Mouse (Mus musculus): ENCODE measurements around the gene Fam104a.

The Fam104a gene

GRCm38 (mm10) chr11:113699643-113700042, 15.7 kb upstream of the Fam104a start:
- DNase-seq: no peak

GRCm38 (mm10) chr11:113698013-113698545, 14.1 kb upstream of the Fam104a start:
- peak; percentile 60 to 71 for DNase-seq

GRCm38 (mm10) chr11:113697571-113697970, 13.6 kb upstream of the Fam104a start:
- no peak for DNase-seq

- DNase-seq: no peak
Measured at GRCm38 (mm10) chr11:113691851-113692250, 7.9 kb upstream of the Fam104a start.

GRCm38 (mm10) chr11:113691318-113691717, 7.4 kb upstream of the Fam104a start:
- DNase-seq: no peak

- no peak for DNase-seq
Measured at GRCm38 (mm10) chr11:113690506-113690905, 6.6 kb upstream of the Fam104a start.

GRCm38 (mm10) chr11:113687031-113687430, 3.1 kb upstream of the Fam104a start:
- no peak for DNase-seq

- DNase-seq: no peak
Measured at GRCm38 (mm10) chr11:113684707-113685426, 912 bp upstream of the Fam104a start.

GRCm38 (mm10) chr11:113683627-113683956, 363 bp downstream of the Fam104a start:
- DNase-seq: no peak

GRCm38 (mm10) chr11:113682897-113683626, 893 bp downstream of the Fam104a start:
- peak; percentile 48 to 58 for DNase-seq

- no peak for DNase-seq
Measured at GRCm38 (mm10) chr11:113681979-113682378, 2.0 kb downstream of the Fam104a start.

- no peak for DNase-seq
Measured at GRCm38 (mm10) chr11:113680954-113681353, 3.0 kb downstream of the Fam104a start.

GRCm38 (mm10) chr11:113678373-113678772, 5.6 kb downstream of the Fam104a start:
- DNase-seq: peak in 1 of 2 experiments; percentile 24

- DNase-seq: no peak
Measured at GRCm38 (mm10) chr11:113677378-113677777, 6.6 kb downstream of the Fam104a start.

- DNase-seq: no peak
Measured at GRCm38 (mm10) chr11:113676847-113677246, 7.1 kb downstream of the Fam104a start.

- DNase-seq: no peak
Measured at GRCm38 (mm10) chr11:113674595-113674994, 9.4 kb downstream of the Fam104a start.

- no peak for DNase-seq
Measured at GRCm38 (mm10) chr11:113673614-113674013, 10.3 kb downstream of the Fam104a start.

- no peak for DNase-seq
Measured at GRCm38 (mm10) chr11:113669711-113670110, 14.2 kb downstream of the Fam104a start.

- no peak for DNase-seq
Measured at GRCm38 (mm10) chr11:113668857-113669256, 15.1 kb downstream of the Fam104a start.

GRCm38 (mm10) chr11:113667704-113668103, 16.3 kb downstream of the Fam104a start:
- DNase-seq: no peak

GRCm38 (mm10) chr11:113667122-113667521, 16.8 kb downstream of the Fam104a start:
- DNase-seq: no peak

- DNase-seq: peak; percentile 35 to 46
Measured at GRCm38 (mm10) chr11:113666648-113667047, 17.3 kb downstream of the Fam104a start.

- no peak for DNase-seq
Measured at GRCm38 (mm10) chr11:113666205-113666604, 17.8 kb downstream of the Fam104a start.

- no peak for DNase-seq
Measured at GRCm38 (mm10) chr11:113664279-113664678, 19.7 kb downstream of the Fam104a start.

All from lung, adult 18-20 months (tissue).